Mouse (Mus musculus) cerebellum, adult 2 months (tissue): ENCODE results near the gene Slc6a16.

ENCODE experiments used
- CTCF ChIP-seq: fragments of 200-500 bp; IDR thresholded peaks from 2 replicates; pipeline ENCODE4 v1.5.1; 2011; ENCODE audit warnings: low read depth, mild to moderate bottlenecking, control low read depth, low read length, moderate library complexity, borderline replicate concordance; ENCODE audit not compliant: insufficient read depth
- POLR2A ChIP-seq: fragments of 200-500 bp; IDR thresholded peaks from 2 replicates; pipeline ENCODE4 v1.6.1; 2011; ENCODE audit warnings: low read length, control low read depth, borderline replicate concordance; ENCODE audit not compliant: insufficient read depth

- TF ChIP-seq POLR2A (no peak), CTCF (no peak)
Measured at GRCm38 (mm10) chr7:45191803-45192363, 49.0 kb upstream of the Slc6a16 start.
